Mouse (Mus musculus) kidney, adult 9 months (tissue): ENCODE measurements around the gene Dll4.

ENCODE experiments used
- DNase-seq: peaks from one replicate; pipeline ENCODE4 v3.0.0; 2022

Dll4 gene

DNA sequence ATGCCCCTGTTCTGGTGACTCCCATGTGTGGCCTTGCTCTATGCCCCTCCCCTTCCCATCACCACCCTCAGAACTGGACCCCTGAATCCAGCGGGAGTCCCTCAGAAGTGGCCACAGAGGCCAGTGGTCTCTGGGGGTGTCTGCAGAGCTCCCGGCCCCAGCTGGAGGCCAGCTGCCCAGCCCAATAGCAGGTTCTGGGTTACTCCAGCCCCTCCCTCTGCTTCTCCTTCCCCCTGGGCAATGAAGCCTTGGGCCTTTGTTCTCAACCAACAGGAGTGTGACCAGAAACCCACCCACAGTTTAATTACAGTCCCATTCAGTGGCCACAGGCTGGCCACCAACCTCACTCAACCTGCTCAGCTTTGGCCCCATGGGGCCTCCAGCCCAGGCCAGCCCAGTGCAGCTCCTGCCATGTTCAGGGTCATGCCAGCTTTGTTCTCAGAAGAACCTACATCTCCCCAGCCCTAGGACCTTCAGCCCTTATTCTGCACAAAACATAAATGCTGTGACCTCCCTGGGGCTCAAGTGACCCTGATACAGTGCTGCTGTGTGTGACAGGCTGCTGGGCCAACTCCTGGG is 13.1 kb upstream of the Dll4 start:
- DNase-seq: no peak

DNA sequence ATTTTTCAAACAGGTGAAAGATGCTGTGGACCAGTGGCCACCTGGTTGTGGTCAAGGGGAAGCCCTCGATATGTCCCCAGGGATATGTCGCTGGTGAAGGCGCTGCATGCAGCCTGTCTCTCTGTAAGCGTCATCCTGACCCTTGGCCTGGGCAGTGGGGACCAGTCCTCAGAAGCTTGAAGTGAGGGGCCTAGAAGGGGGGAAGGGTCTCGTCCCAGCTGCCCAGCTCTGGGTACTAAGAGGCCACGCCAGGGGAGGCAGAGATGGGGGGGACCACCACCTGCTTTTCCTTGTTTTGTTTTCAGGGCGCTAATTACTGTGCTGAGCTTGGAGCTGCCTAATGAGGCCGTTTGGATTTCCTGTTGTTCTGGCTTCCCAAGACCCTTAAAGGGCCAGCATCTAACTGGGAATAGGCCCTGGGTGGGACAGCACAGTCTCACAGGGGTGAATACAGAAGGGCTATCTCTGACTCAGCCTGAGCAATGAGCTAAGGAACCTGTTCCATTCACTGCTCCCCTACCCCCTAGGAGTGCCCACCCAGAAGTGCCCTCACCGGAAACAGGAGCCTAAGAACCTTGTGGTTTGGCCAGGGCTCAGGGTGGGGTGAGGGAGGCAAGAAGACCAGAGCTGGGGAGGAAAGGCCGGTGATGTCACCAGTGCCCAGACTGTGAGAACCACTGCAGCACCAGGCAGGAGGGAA is 11.7 kb upstream of the Dll4 start:
- no peak for DNase-seq

DNA sequence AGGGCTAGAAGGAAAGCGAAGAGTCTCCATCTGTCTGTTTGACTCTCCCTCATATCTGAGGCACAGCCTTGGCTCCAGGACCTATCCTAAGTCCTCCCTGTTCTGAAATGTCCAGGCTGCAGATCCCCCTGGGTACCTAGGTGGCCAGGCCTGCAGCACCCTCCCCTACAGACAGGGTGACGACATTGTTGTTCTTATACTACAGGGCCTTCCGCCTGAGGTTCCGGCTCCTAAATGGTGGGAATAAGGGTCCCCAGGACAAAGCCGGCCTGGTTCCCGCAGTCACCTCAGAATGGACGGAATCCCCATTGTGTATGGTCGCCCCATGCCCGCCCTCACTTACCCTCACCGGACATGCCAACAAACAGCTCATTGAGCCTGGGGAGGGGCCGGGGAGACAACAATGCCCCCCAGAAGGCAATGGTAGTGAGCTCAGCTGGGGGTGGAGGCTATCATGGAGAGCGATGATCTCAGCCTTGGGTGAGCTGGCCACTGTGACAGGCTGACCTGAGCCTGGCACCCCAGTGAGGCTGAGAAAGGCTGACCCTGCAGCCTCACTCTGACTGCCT is 10.8 kb upstream of the Dll4 start:
- no peak for DNase-seq

GRCm38 (mm10) chr2:119318043-119318710 is 7.4 kb upstream of the Dll4 start:
- peak; percentile 80 for DNase-seq

GRCm38 (mm10) chr2:119320571-119320970 is 5.0 kb upstream of the Dll4 start:
- no peak for DNase-seq

- no peak for DNase-seq
These were observed 3.6 kb upstream of the Dll4 start for GRCm38 (mm10) chr2:119321771-119322586.

GRCm38 (mm10) chr2:119322587-119323300 is 2.8 kb upstream of the Dll4 start:
- no peak for DNase-seq

GRCm38 (mm10) chr2:119323866-119324575 is 1.6 kb upstream of the Dll4 start:
- no peak for DNase-seq

GRCm38 (mm10) chr2:119324576-119325318 is 837 bp upstream of the Dll4 start:
- peak; percentile 74 for DNase-seq

GRCm38 (mm10) chr2:119326161-119327101 is 847 bp downstream of the Dll4 start:
- no peak for DNase-seq

GRCm38 (mm10) chr2:119327102-119327480 is 1.5 kb downstream of the Dll4 start:
- DNase-seq: peak; percentile 79

- no peak for DNase-seq
These were observed 2.5 kb downstream of the Dll4 start for GRCm38 (mm10) chr2:119327942-119328526.

GRCm38 (mm10) chr2:119328546-119328945 is 3.0 kb downstream of the Dll4 start:
- no peak for DNase-seq

GRCm38 (mm10) chr2:119329123-119329817 is 3.7 kb downstream of the Dll4 start:
- no peak for DNase-seq

GRCm38 (mm10) chr2:119330795-119331194 is 5.2 kb downstream of the Dll4 start:
- DNase-seq: no peak

DNA sequence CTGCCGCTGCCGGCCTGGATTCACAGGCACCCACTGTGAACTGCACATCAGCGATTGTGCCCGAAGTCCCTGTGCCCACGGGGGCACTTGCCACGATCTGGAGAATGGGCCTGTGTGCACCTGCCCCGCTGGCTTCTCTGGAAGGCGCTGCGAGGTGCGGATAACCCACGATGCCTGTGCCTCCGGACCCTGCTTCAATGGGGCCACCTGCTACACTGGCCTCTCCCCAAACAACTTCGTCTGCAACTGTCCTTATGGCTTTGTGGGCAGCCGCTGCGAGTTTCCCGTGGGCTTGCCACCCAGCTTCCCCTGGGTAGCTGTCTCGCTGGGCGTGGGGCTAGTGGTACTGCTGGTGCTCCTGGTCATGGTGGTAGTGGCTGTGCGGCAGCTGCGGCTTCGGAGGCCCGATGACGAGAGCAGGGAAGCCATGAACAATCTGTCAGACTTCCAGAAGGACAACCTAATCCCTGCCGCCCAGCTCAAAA is 6.6 kb downstream of the Dll4 start:
- no peak for DNase-seq

DNA sequence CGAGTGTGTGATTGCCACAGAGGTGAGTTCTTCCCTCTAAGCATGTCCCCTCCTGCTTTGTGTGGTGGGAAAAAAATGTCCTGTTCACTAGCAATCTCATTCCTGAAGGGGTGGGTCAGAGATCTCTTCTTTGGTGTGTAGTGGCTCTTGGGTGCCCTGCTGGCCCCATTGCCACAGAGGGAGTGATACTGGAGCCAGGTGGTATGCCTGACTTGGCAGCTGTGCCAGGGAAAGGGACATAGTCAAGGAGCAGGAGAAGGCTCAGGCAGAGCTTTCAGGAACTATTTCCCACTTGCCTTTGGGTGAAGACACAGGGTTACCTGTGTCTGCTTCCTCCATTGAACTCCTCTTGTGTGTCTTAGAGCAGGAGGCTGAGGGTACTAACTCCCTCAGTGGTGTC is 8.6 kb downstream of the Dll4 start:
- no peak for DNase-seq

DNA sequence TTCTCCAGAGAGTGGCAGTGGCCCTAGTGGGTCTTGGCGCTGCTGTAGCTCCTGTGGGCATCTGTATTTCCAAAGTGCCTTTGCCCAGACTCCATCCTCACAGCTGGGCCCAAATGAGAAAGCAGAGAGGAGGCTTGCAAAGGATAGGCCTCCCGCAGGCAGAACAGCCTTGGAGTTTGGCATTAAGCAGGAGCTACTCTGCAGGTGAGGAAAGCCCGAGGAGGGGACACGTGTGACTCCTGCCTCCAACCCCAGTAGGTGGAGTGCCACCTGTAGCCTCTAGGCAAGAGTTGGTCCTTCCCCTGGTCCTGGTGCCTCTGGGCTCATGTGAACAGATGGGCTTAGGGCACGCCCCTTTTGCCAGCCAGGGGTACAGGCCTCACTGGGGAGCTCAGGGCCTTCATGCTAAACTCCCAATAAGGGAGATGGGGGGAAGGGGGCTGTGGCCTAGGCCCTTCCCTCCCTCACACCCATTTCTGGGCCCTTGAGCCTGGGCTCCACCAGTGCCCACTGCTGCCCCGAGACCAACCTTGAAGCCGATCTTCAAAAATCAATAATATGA is 9.5 kb downstream of the Dll4 start:
- DNase-seq: no peak
